Mouse (Mus musculus): ENCODE results near the gene Olfr530. TPM values are rescaled to one million over a fixed set of nuclear protein-coding genes. Genes with fewer than 3 reads are reported as not detected.

Gene Olfr530
- total and polyA plus RNA-seq, 3 experiments = not detected

DNA sequence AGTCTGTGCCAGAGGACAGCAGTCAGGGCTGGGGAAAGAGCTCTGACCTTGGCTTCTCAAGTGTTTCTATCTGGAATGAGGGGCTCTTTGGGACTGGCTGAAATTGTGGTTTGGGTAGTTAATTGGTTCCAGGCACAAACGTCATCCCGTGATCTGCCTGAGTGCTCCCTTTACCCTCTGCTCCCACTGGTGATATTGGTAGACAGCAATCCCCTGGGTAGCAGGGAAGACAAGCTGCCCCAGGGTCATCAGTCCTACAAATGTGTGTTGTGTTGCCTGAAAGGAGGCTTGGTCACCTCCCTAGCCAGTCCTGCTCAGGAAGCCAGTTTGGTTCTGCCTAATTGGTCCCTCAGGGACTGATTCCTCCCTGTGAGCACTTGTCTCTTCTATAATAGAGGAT lies 42.4 kb downstream of the Olfr530 start, which contains the start of gene Olfr527:
Gene Olfr527, plus strand, starts transcription at position 301 of the 400 bp plus-strand sequence.
- Histone ChIP-seq H3K9ac (ENCODE audit: control insufficient read depth, low read depth, low read length, poor library complexity, severe bottlenecking) (no peak within 1 kb of the TSS), H3K4me1 (ENCODE audit: control insufficient read depth in 1 of 2, insufficient read depth in 2 of 2, low read length in 2 of 2) (no peaks in the 10 kb centered on the region), H3K79me2 (ENCODE audit: control insufficient read depth, insufficient read depth, low read length, poor library complexity) (no peaks in the 10 kb centered on the region), H3K27ac (ENCODE audit: control insufficient read depth, low read depth, low read length) (no peak within 1 kb of the TSS), H3K4me3 (ENCODE audit: control insufficient read depth in 1 of 2, insufficient read depth in 1 of 2, low read depth in 2 of 2, low read length in 2 of 2) (no peak within 1 kb of the TSS), H3K9me3 (replicated peaks; ENCODE audit: insufficient read depth, low read length) (no peaks in the 10 kb centered on the region), H3K27me3 (ENCODE audit: control insufficient read depth in 1 of 2, insufficient read depth in 2 of 2, low read length in 2 of 2) (no peaks in the 10 kb centered on the region), H3K36me3 (ENCODE audit: control insufficient read depth in 1 of 2, insufficient read depth in 2 of 2, low read length in 2 of 2) (no peaks in the 10 kb centered on the region)
- no peak for DNase-seq (ENCODE audit: low read depth, low spot score)
- TF ChIP-seq GATA1 (IDR thresholded peaks at IDR 0.05; ENCODE audit: low read depth, low read length) = no peak
- no peak for TF ChIP-seq HCFC1 (IDR thresholded peaks at IDR 0.05; ENCODE audit: low read depth, low read length)
- TF ChIP-seq KAT2A (conservative IDR thresholded peaks at IDR 0.05; ENCODE audit: low read depth, low read length) = no peak
- no peak for TF ChIP-seq MEF2A (IDR thresholded peaks at IDR 0.05; ENCODE audit: extremely low read depth, insufficient replicate concordance, low read depth, low read length, poor library complexity, severe bottlenecking)
- no peak for TF ChIP-seq SMC3 (IDR thresholded peaks at IDR 0.05; ENCODE audit: low read depth, low read length)
- TF ChIP-seq USF1 (IDR thresholded peaks at IDR 0.05; ENCODE audit: low read depth, low read length) = no peak
- no peak for TF ChIP-seq NELFE (IDR thresholded peaks at IDR 0.05; ENCODE audit: low read depth, low read length)
- TF ChIP-seq TAL1 (IDR thresholded peaks at IDR 0.05; ENCODE audit: low read length) = no peak

GRCm38 (mm10) chr7:140329766-140330304 lies 46.3 kb downstream of the Olfr530 start:
- Histone ChIP-seq H3K9ac (ENCODE audit: control insufficient read depth, low read depth, low read length, poor library complexity, severe bottlenecking) (no peak overlapping the region), H3K4me3 (ENCODE audit: control insufficient read depth in 1 of 2, insufficient read depth in 1 of 2, low read depth in 2 of 2, low read length in 2 of 2) (no peak overlapping the region), H3K4me1 (ENCODE audit: control insufficient read depth in 1 of 2, insufficient read depth in 2 of 2, low read length in 2 of 2) (no peaks in the 10 kb centered on the region), H3K9me3 (replicated peaks; ENCODE audit: insufficient read depth, low read length) (no peaks in the 10 kb centered on the region), H3K27ac (ENCODE audit: control insufficient read depth, low read depth, low read length) (no peak overlapping the region), H3K27me3 (ENCODE audit: control insufficient read depth in 1 of 2, insufficient read depth in 2 of 2, low read length in 2 of 2) (no peaks in the 10 kb centered on the region), H3K36me3 (ENCODE audit: control insufficient read depth in 1 of 2, insufficient read depth in 2 of 2, low read length in 2 of 2) (no peaks in the 10 kb centered on the region), H3K79me2 (ENCODE audit: control insufficient read depth, insufficient read depth, low read length, poor library complexity) (no peaks in the 10 kb centered on the region)
- TF ChIP-seq NRF1 (IDR thresholded peaks at IDR 0.05; ENCODE audit: insufficient read depth, low read depth, low read length, poor library complexity, severe bottlenecking) = no peak
- no peak for TF ChIP-seq GABPA (IDR thresholded peaks at IDR 0.05; ENCODE audit: low read depth, low read length)
- no peak for TF ChIP-seq MAZ (IDR thresholded peaks at IDR 0.05; ENCODE audit: low read depth, low read length)
- no peak for TF ChIP-seq SMC3 (IDR thresholded peaks at IDR 0.05; ENCODE audit: low read depth, low read length)
- TF ChIP-seq EP300 (IDR thresholded peaks at IDR 0.05; ENCODE audit: low read depth in 1 of 2, low read length in 2 of 2) = no peak
- no peak for TF ChIP-seq USF1 (IDR thresholded peaks at IDR 0.05; ENCODE audit: low read depth, low read length)
- no peak for TF ChIP-seq ZMIZ1 (IDR thresholded peaks at IDR 0.05; ENCODE audit: low read depth, low read length)
- no peak for TF ChIP-seq CHD2 (IDR thresholded peaks at IDR 0.05; ENCODE audit: low read length)
- TF ChIP-seq MYB (IDR thresholded peaks at IDR 0.05; ENCODE audit: low read depth, low read length) = no peak
- no peak for DNase-seq (ENCODE audit: low read depth, low spot score)

Other genes with a start within 250 kb of the Olfr530 start
- 10.8 and 18.1 TPM in 2 replicates for gene Mtg1, start 238.8 kb downstream of the Olfr530 start, total RNA-seq (2012; rRNA removed)
- gene Mtg1, start 238.8 kb downstream of the Olfr530 start, polyA plus RNA-seq (2012; ENCODE audit: insufficient read depth in 1 of 2, insufficient read length in 2 of 2, low read depth in 1 of 2, low replicate concordance in 2 of 2, missing spikeins in 1 of 2) = 10 to 100 TPM in 1 of 2 experiments, not detected in 1; 38.1 TPM
- not detected in 2 replicates for gene Sprn, start 221.5 kb downstream of the Olfr530 start, total RNA-seq (2012; rRNA removed)
- gene Sprn, start 221.5 kb downstream of the Olfr530 start, polyA plus RNA-seq (2012; ENCODE audit: insufficient read depth in 1 of 2, insufficient read length in 2 of 2, low read depth in 1 of 2, low replicate concordance in 2 of 2, missing spikeins in 1 of 2) = not detected
- not detected in 2 replicates for gene Olfr522, start 211.6 kb downstream of the Olfr530 start, total RNA-seq (2012; rRNA removed)
- not detected for gene Olfr522, start 211.6 kb downstream of the Olfr530 start, polyA plus RNA-seq (2012; ENCODE audit: insufficient read depth in 1 of 2, insufficient read length in 2 of 2, low read depth in 1 of 2, low replicate concordance in 2 of 2, missing spikeins in 1 of 2)
- not detected in 2 replicates for gene Olfr523, start 203.1 kb downstream of the Olfr530 start, total RNA-seq (2012; rRNA removed)
- gene Olfr523, start 203.1 kb downstream of the Olfr530 start, polyA plus RNA-seq (2012; ENCODE audit: insufficient read depth in 1 of 2, insufficient read length in 2 of 2, low read depth in 1 of 2, low replicate concordance in 2 of 2, missing spikeins in 1 of 2) = not detected
- gene Olfr524, start 170.4 kb downstream of the Olfr530 start, total RNA-seq (2012; rRNA removed) = not detected in 2 replicates
- not detected for gene Olfr524, start 170.4 kb downstream of the Olfr530 start, polyA plus RNA-seq (2012; ENCODE audit: insufficient read depth in 1 of 2, insufficient read length in 2 of 2, low read depth in 1 of 2, low replicate concordance in 2 of 2, missing spikeins in 1 of 2)
- gene Cd163l1, start 158.1 kb downstream of the Olfr530 start, total RNA-seq (2012; rRNA removed) = not detected in 2 replicates
- gene Cd163l1, start 158.1 kb downstream of the Olfr530 start, polyA plus RNA-seq (2012; ENCODE audit: insufficient read depth in 1 of 2, insufficient read length in 2 of 2, low read depth in 1 of 2, low replicate concordance in 2 of 2, missing spikeins in 1 of 2) = not detected
- gene 5830411N06Rik, start 129.0 kb downstream of the Olfr530 start, total RNA-seq (2012; rRNA removed) = not detected in 2 replicates
- gene 5830411N06Rik, start 129.0 kb downstream of the Olfr530 start, polyA plus RNA-seq (2012; ENCODE audit: insufficient read depth in 1 of 2, insufficient read length in 2 of 2, low read depth in 1 of 2, low replicate concordance in 2 of 2, missing spikeins in 1 of 2) = not detected
- not detected in 2 replicates for gene Olfr525, start 55.5 kb downstream of the Olfr530 start, total RNA-seq (2012; rRNA removed)
- gene Olfr525, start 55.5 kb downstream of the Olfr530 start, polyA plus RNA-seq (2012; ENCODE audit: insufficient read depth in 1 of 2, insufficient read length in 2 of 2, low read depth in 1 of 2, low replicate concordance in 2 of 2, missing spikeins in 1 of 2) = under 1 TPM in 1 of 2 experiments, not detected in 1; 0.01 TPM
- gene Olfr527, start 42.3 kb downstream of the Olfr530 start, total RNA-seq (2012; rRNA removed) = not detected in 2 replicates
- gene Olfr527, start 42.3 kb downstream of the Olfr530 start, polyA plus RNA-seq (2012; ENCODE audit: insufficient read depth in 1 of 2, insufficient read length in 2 of 2, low read depth in 1 of 2, low replicate concordance in 2 of 2, missing spikeins in 1 of 2) = not detected
- gene Olfr60, start 14.7 kb downstream of the Olfr530 start, total RNA-seq (2012; rRNA removed) = not detected in 2 replicates
- not detected for gene Olfr60, start 14.7 kb downstream of the Olfr530 start, polyA plus RNA-seq (2012; ENCODE audit: insufficient read depth in 1 of 2, insufficient read length in 2 of 2, low read depth in 1 of 2, low replicate concordance in 2 of 2, missing spikeins in 1 of 2)
- not detected in 2 replicates for gene Olfr531, start 26.6 kb upstream of the Olfr530 start, total RNA-seq (2012; rRNA removed)
- not detected for gene Olfr531, start 26.6 kb upstream of the Olfr530 start, polyA plus RNA-seq (2012; ENCODE audit: insufficient read depth in 1 of 2, insufficient read length in 2 of 2, low read depth in 1 of 2, low replicate concordance in 2 of 2, missing spikeins in 1 of 2)
- not detected in 2 replicates for gene Olfr532, start 45.3 kb upstream of the Olfr530 start, total RNA-seq (2012; rRNA removed)
- gene Olfr532, start 45.3 kb upstream of the Olfr530 start, polyA plus RNA-seq (2012; ENCODE audit: insufficient read depth in 1 of 2, insufficient read length in 2 of 2, low read depth in 1 of 2, low replicate concordance in 2 of 2, missing spikeins in 1 of 2) = not detected
- gene Olfr533, start 87.0 kb upstream of the Olfr530 start, total RNA-seq (2012; rRNA removed) = not detected in 2 replicates
- gene Olfr533, start 87.0 kb upstream of the Olfr530 start, polyA plus RNA-seq (2012; ENCODE audit: insufficient read depth in 1 of 2, insufficient read length in 2 of 2, low read depth in 1 of 2, low replicate concordance in 2 of 2, missing spikeins in 1 of 2) = not detected
- not detected in 2 replicates for gene Olfr535, start 107.9 kb upstream of the Olfr530 start, total RNA-seq (2012; rRNA removed)
- not detected for gene Olfr535, start 107.9 kb upstream of the Olfr530 start, polyA plus RNA-seq (2012; ENCODE audit: insufficient read depth in 1 of 2, insufficient read length in 2 of 2, low read depth in 1 of 2, low replicate concordance in 2 of 2, missing spikeins in 1 of 2)
- not detected in 2 replicates for gene Olfr536, start 131.1 kb upstream of the Olfr530 start, total RNA-seq (2012; rRNA removed)
- not detected for gene Olfr536, start 131.1 kb upstream of the Olfr530 start, polyA plus RNA-seq (2012; ENCODE audit: insufficient read depth in 1 of 2, insufficient read length in 2 of 2, low read depth in 1 of 2, low replicate concordance in 2 of 2, missing spikeins in 1 of 2)
- gene Olfr538, start 191.6 kb upstream of the Olfr530 start, total RNA-seq (2012; rRNA removed) = not detected in 2 replicates
- not detected for gene Olfr538, start 191.6 kb upstream of the Olfr530 start, polyA plus RNA-seq (2012; ENCODE audit: insufficient read depth in 1 of 2, insufficient read length in 2 of 2, low read depth in 1 of 2, low replicate concordance in 2 of 2, missing spikeins in 1 of 2)
- gene Olfr46, start 224.9 kb upstream of the Olfr530 start, total RNA-seq (2012; rRNA removed) = not detected in 2 replicates
- gene Olfr46, start 224.9 kb upstream of the Olfr530 start, polyA plus RNA-seq (2012; ENCODE audit: insufficient read depth in 1 of 2, insufficient read length in 2 of 2, low read depth in 1 of 2, low replicate concordance in 2 of 2, missing spikeins in 1 of 2) = not detected

All from MEL (cell line).